In the genomic region with DNA sequence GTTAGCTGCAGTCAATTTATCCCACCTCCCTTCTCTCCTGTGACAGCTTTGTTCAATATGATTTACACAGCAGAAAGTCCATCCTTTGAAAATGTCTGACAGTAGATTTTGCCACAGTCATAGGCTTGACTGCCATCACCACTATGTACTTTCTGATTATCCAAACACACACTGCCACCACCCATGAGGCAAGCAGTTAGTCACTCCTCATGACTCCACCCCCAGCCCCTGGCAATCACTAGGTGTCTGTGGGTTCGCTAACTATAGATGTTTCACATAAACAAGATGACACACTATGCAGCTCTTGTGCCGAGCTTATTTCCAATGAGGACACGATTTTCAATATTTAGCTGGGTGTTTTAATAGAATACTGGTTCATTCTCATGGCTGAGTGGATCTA, we compare ENCODE assay signal across 21 mouse cellular contexts.
DNase-seq lines count a peak whose midpoint lies in the region; ATAC-seq lines count a peak whose summit lies in the region.
"Had no signal": no experiment of that assay in that cellular context is flagged by ENCODE, and none has a peak within 500 bp of the region (broad histone marks: within the 10 kb centered on the region; RNA-seq: fewer than 3 reads in every experiment).

No protein-coding gene starts in this region.

- intact Hi-C loops in left cerebral cortex, postnatal 4 days (cut with DNase I), result no loop called here

- H3K36me3 ChIP-seq in midbrain, embryonic 16.5 days (ENCODE audit: control insufficient read depth, insufficient read depth, low read length), result no peaks in the 10 kb centered on the region
- no peaks in the 10 kb centered on the region for H3K36me3 ChIP-seq in midbrain, embryonic 13.5 days
- H3K36me3 ChIP-seq in kidney, embryonic 16.5 days (ENCODE audit: insufficient read depth, low read length), result peaks cover 11% of the 10 kb centered on the region

- no peak for DNase-seq in frontal cortex, postnatal 10 days (ENCODE audit: low spot score in 2 of 2)
- DNase-seq in left cerebral cortex, adult 18-20 months (ENCODE audit: low spot score in 2 of 2), result peak; percentile 17
- DNase-seq in left cerebral cortex, postnatal 4 days, result no peak
- peak; percentile 61 for DNase-seq in brain, adult 2 months (ENCODE audit: low read depth, low spot score)
- DNase-seq: adrenal gland, postnatal 14 days; cerebellum, adult 18-20 months; cerebellum, adult 9-11 months; cerebellum, postnatal 36 days; forebrain, postnatal 0 days; gastrocnemius, postnatal 14 days; heart, postnatal 14 days had no signal

- H3K27me3 ChIP-seq in midbrain, embryonic 16.5 days (ENCODE audit: control insufficient read depth, insufficient read depth, low read depth, low read length), result no peaks in the 10 kb centered on the region
- H3K27me3 ChIP-seq in midbrain, embryonic 13.5 days, result no peaks in the 10 kb centered on the region
- no peaks in the 10 kb centered on the region for H3K27me3 ChIP-seq in kidney, embryonic 16.5 days (ENCODE audit: insufficient read depth, low read length)
- H3K27me3 ChIP-seq: forebrain, embryonic 13.5 days; heart, embryonic 15.5 days had no signal

- no peak overlapping the region for H3K27ac ChIP-seq in midbrain, embryonic 16.5 days (ENCODE audit: low read length)
- H3K27ac ChIP-seq in midbrain, embryonic 13.5 days, result no peak overlapping the region
- H3K27ac ChIP-seq in kidney, embryonic 16.5 days (ENCODE audit: low read length), result no peak overlapping the region
- H3K27ac ChIP-seq: forebrain, embryonic 13.5 days; heart, embryonic 15.5 days; hindbrain, embryonic 10.5 days; hindbrain, embryonic 14.5 days had no signal

- H3K4me2 ChIP-seq in midbrain, embryonic 16.5 days (ENCODE audit: low read length), result no peak overlapping the region
- no peak overlapping the region for H3K4me2 ChIP-seq in midbrain, embryonic 13.5 days (replicated peaks)
- H3K4me2 ChIP-seq in kidney, embryonic 16.5 days (replicated peaks; ENCODE audit: low read depth, low read length), result no peak overlapping the region
- H3K4me2 ChIP-seq: forebrain, embryonic 13.5 days; heart, embryonic 11.5 days; heart, embryonic 15.5 days; hindbrain, embryonic 14.5 days had no signal

- H3K9ac ChIP-seq in midbrain, embryonic 16.5 days (ENCODE audit: low read depth, low read length), result no peak overlapping the region
- no peak overlapping the region for H3K9ac ChIP-seq in midbrain, embryonic 13.5 days (replicated peaks)
- H3K9ac ChIP-seq in kidney, embryonic 16.5 days (replicated peaks; ENCODE audit: low read length), result no peak overlapping the region
- H3K9ac ChIP-seq: forebrain, embryonic 13.5 days; forebrain, postnatal 0 days; heart, embryonic 15.5 days; hindbrain, embryonic 14.5 days had no signal

- H3K4me1 ChIP-seq in midbrain, embryonic 16.5 days (ENCODE audit: control insufficient read depth, insufficient read depth, low read length), result no peaks in the 10 kb centered on the region
- H3K4me1 ChIP-seq in midbrain, embryonic 13.5 days (replicated peaks), result no peaks in the 10 kb centered on the region
- peaks cover 13% of the 10 kb centered on the region for H3K4me1 ChIP-seq in kidney, embryonic 16.5 days (ENCODE audit: insufficient read depth, low read length)
- H3K4me1 ChIP-seq: forebrain, embryonic 13.5 days; heart, embryonic 15.5 days; hindbrain, embryonic 10.5 days had no signal

- ATAC-seq in frontal cortex, adult (ENCODE audit: low TSS enrichment), result peak; percentile 56
- ATAC-seq in midbrain, embryonic 16.5 days, result 0 out of 2 replicates have a peak, but pooled peaks have one; percentile 39
- no peak for ATAC-seq in midbrain, embryonic 13.5 days
- ATAC-seq in kidney, embryonic 16.5 days (ENCODE audit: low FRiP score, low TSS enrichment), result no peak
- ATAC-seq: activated CD4-positive, CD25-positive, alpha-beta regulatory T cell, adult 4 months; forebrain, embryonic 13.5 days; forebrain, postnatal 0 days had no signal

- no peaks in the 10 kb centered on the region for H3K9me3 ChIP-seq in midbrain, embryonic 16.5 days (replicated peaks; ENCODE audit: control insufficient read depth, low read length, poor library complexity, severe bottlenecking)
- H3K9me3 ChIP-seq in midbrain, embryonic 13.5 days, result no peaks in the 10 kb centered on the region
- no peaks in the 10 kb centered on the region for H3K9me3 ChIP-seq in kidney, embryonic 16.5 days (ENCODE audit: low read length)
- H3K9me3 ChIP-seq: forebrain, embryonic 13.5 days; heart, embryonic 15.5 days; hindbrain, embryonic 10.5 days had no signal

- no peak overlapping the region for H3K4me3 ChIP-seq in midbrain, embryonic 16.5 days (ENCODE audit: low read depth, low read length)
- no peak overlapping the region for H3K4me3 ChIP-seq in midbrain, embryonic 13.5 days (replicated peaks)
- no peak overlapping the region for H3K4me3 ChIP-seq in kidney, embryonic 16.5 days (ENCODE audit: low read length)
- H3K4me3 ChIP-seq: forebrain, embryonic 13.5 days; heart, embryonic 15.5 days; hindbrain, embryonic 10.5 days had no signal

- 93% methylated on average over 3 of the region's 3 CpGs for WGBS in midbrain, embryonic 16.5 days
- 93% methylated on average over 3 of the region's 3 CpGs for WGBS in midbrain, embryonic 13.5 days
- WGBS in kidney, embryonic 16.5 days, result 97% methylated on average over 3 of the region's 3 CpGs

Comparison
In these comparisons a context has a peak if more than half of its experiments do, and no peak if none do; other contexts are left out.
1. ATAC-seq: peak in frontal cortex, adult (single experiment) and midbrain, embryonic 16.5 days (single experiment); none in midbrain, embryonic 13.5 days (single experiment) and kidney, embryonic 16.5 days (single experiment).
2. DNase-seq: peak in left cerebral cortex, adult 18-20 months (2 of 2) and brain, adult 2 months (single experiment); none in frontal cortex, postnatal 10 days (0 of 2) and left cerebral cortex, postnatal 4 days (single experiment).